Mouse (Mus musculus) right cerebral cortex, postnatal 10 days (tissue): Measurements from ENCODE around the gene Rhox4c.
"Not testable (repeated sequence)": the region's sequence is repeated elsewhere in the genome, so short reads cannot be mapped to it uniquely, and the experiment has no call there.

ENCODE experiments used
- DNase-seq, 2 experiments: peaks; one replicate each; pipeline ENCODE4 v3.0.0; 2021; ENCODE audit warnings: low spot score in 2 of 2

Rhox4c gene

GRCm38 (mm10) chrX:37480037-37480436, at the start of gene Rhox4c:
TSS of gene Rhox4c (plus strand) at chrX:37480337.
- not testable (repeated sequence) for DNase-seq

GRCm38 (mm10) chrX:37432194-37432593, 47.9 kb upstream of the Rhox4c start, which contains the start of gene Rhox4b:
TSS of gene Rhox4b (plus strand) at chrX:37432494.
- DNase-seq, result not testable (repeated sequence)

DNA sequence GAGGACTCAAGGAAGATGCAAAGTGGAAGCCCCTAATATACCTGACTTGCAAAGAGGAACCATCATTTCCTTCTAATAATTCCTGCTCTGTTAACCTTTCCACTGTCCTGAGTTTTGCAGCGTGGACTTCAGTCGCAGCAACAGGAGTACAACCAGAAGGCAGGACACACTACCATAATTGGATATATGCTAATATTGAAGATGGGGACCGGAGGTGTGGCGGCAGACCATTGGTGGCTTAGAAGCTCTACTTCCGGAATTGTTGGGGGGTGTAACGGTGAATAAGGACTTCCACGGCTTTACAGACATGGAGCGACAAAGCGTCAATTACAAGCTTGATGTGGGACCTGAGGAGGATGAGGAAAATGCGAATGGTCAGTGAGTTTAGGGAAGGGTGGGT, 26.8 kb upstream of the Rhox4c start, which contains the start of gene Rhox2c:
Rhox2c (plus strand) TSS at position 301 of the 400 bp plus-strand sequence.
- not testable (repeated sequence) for DNase-seq

DNA sequence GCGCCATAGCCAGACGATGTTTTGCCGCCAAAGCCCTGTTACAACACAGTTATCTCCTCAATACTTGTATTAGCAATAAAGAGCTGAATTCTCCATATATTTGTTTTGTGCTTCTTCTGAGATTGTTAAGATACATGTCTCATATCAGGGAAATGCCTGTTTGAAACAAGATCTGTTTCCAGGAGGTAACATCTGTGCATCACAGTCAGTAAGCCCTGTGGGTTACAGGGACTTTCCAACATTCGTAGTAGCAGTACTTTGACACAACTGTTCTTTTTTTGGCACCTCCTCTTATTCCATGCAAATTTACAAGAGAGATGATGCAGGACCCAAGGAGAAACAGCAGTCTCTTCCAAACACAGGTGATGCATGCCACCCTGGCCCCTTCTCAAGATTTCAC, 21.9 kb upstream of the Rhox4c start, which contains the start of gene Rhox3c:
Rhox3c (plus strand) TSS at position 301 of the 400 bp plus-strand sequence.
- not testable (repeated sequence) for DNase-seq

- not testable (repeated sequence) for DNase-seq
These were observed 33.9 kb downstream of the Rhox4c start, which contains the start of gene Rhox4d for GRCm38 (mm10) chrX:37514059-37514458. TSS of gene Rhox4d (plus strand) at chrX:37514359.

- DNase-seq, result not testable (repeated sequence)
These were observed 50.0 kb downstream of the Rhox4c start, which contains the start of gene Rhox2e for GRCm38 (mm10) chrX:37530152-37530551. TSS of gene Rhox2e (plus strand) at chrX:37530452.
